Mouse (Mus musculus): ENCODE data around the gene Dync1li2.
A peak's percentile ranks its signal among the peaks of the same experiment; 100 is the strongest.

The Dync1li2 gene

GRCm38 (mm10) chr8:104380961-104381411 lies 61.9 kb downstream of the Dync1li2 start:
- DNase-seq (ENCODE audit: low spot score) = no peak

GRCm38 (mm10) chr8:104380269-104380668 lies 62.6 kb downstream of the Dync1li2 start:
- no peak for DNase-seq (ENCODE audit: low spot score)

- peak; percentile 72 for DNase-seq (ENCODE audit: low spot score)
Observed at GRCm38 (mm10) chr8:104379301-104379836, 63.5 kb downstream of the Dync1li2 start.

GRCm38 (mm10) chr8:104376669-104377068 lies 66.2 kb downstream of the Dync1li2 start:
- DNase-seq (ENCODE audit: low spot score) = no peak

GRCm38 (mm10) chr8:104375959-104376358 lies 66.9 kb downstream of the Dync1li2 start:
- DNase-seq (ENCODE audit: low spot score) = no peak

GRCm38 (mm10) chr8:104374864-104375846 lies 67.7 kb downstream of the Dync1li2 start:
- DNase-seq (ENCODE audit: low spot score) = no peak

GRCm38 (mm10) chr8:104374269-104374668 lies 68.6 kb downstream of the Dync1li2 start:
- DNase-seq (ENCODE audit: low spot score) = no peak

GRCm38 (mm10) chr8:104373779-104374178 lies 69.1 kb downstream of the Dync1li2 start:
- DNase-seq (ENCODE audit: low spot score) = no peak

GRCm38 (mm10) chr8:104371121-104371520 lies 71.7 kb downstream of the Dync1li2 start:
- DNase-seq (ENCODE audit: low spot score) = no peak

GRCm38 (mm10) chr8:104370071-104370470 lies 72.8 kb downstream of the Dync1li2 start:
- no peak for DNase-seq (ENCODE audit: low spot score)

GRCm38 (mm10) chr8:104369591-104369990 lies 73.3 kb downstream of the Dync1li2 start:
- no peak for DNase-seq (ENCODE audit: low spot score)

Data from embryo, embryonic 10 days (tissue).